Mouse (Mus musculus): Measurements from ENCODE around the gene R3hdml. TPM values are rescaled to one million over a fixed set of nuclear protein-coding genes. Genes with fewer than 3 reads are reported as not detected.
A peak's percentile ranks its signal among the peaks of the same experiment; 100 is the strongest.

Gene R3hdml
- polyA plus RNA-seq, 1 experiment from 2014 or later: 27.4 TPM

DNA sequence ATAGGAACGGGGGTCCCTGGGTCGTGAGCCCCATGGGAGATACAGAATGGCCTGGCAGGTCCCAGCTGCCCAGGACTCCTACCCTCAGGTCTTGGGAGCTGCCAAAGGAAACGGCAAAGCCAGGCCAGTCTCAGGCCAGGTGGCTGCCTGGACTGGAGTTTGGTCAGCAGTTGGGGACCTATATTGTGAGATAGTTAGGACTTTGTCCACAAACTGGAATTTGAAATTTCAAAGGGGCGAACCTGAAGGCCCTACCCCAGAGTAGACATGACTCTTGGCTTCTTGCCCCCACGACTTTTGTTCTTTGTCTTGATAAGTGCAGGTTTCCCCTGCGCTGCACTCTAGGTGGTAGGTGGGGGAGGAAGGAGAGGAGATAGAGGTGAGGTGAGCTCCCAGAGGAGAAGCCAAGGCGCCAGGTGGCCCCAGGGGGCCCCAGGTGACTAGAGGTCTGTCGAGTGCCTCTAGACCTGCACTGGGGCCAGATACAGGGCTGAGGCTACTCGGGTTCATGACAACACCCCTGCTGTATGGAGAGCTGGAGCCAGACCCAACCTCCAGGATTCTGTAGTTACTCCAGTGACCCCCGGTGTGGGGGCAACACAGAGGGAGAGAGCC, 49.6 kb downstream of the R3hdml start:
- H3K4me3 ChIP-seq (replicated peaks; ENCODE audit: low read depth, low read length): no peak overlapping the region
- H3K9ac ChIP-seq (ENCODE audit: low read depth, low read length): no peak overlapping the region
- no peak overlapping the region for H3K4me2 ChIP-seq (ENCODE audit: low read length)
- WGBS: 69% methylated on average over 10 of the region's 10 CpGs
- no peaks in the 10 kb centered on the region for H3K9me3 ChIP-seq (replicated peaks; ENCODE audit: low read length)
- no peak for ATAC-seq (replicated peaks; ENCODE audit: low FRiP score, low read depth)
- no peak for TF ChIP-seq CTCF (IDR thresholded peaks at IDR 0.05; ENCODE audit: low read depth)
- H3K27me3 ChIP-seq (ENCODE audit: insufficient read depth, low read length): no peaks in the 10 kb centered on the region
- no peaks in the 10 kb centered on the region for H3K36me3 ChIP-seq (ENCODE audit: insufficient read depth, low read length)
- no peak for DNase-seq (ENCODE audit: low spot score)
- peak overlapping the region; percentile 72 for H3K27ac ChIP-seq
- no peaks in the 10 kb centered on the region for H3K4me1 ChIP-seq (replicated peaks; ENCODE audit: insufficient read depth, low read length)

DNA sequence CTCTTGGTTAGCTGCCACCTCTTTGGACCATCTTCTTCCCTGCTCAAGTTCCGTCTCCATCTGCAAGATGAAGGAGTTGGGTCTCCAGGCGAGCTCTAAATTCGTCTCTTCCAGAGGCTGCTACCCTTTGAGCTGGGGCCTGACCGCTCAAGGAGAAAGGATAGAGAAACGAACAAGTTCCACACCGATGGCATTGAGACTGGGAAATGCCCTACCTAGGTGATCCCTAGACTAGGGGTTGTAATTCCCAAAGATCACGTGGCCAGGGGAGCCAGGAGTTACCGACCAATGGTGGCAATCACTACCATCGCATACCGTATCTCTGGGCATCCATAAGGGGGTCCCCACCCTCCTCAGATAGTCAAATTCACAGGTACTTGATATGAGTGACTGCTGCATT, 50.6 kb downstream of the R3hdml start:
- no peak for ATAC-seq (replicated peaks; ENCODE audit: low FRiP score, low read depth)
- WGBS: 69% methylated on average over 10 of the region's 10 CpGs

DNA sequence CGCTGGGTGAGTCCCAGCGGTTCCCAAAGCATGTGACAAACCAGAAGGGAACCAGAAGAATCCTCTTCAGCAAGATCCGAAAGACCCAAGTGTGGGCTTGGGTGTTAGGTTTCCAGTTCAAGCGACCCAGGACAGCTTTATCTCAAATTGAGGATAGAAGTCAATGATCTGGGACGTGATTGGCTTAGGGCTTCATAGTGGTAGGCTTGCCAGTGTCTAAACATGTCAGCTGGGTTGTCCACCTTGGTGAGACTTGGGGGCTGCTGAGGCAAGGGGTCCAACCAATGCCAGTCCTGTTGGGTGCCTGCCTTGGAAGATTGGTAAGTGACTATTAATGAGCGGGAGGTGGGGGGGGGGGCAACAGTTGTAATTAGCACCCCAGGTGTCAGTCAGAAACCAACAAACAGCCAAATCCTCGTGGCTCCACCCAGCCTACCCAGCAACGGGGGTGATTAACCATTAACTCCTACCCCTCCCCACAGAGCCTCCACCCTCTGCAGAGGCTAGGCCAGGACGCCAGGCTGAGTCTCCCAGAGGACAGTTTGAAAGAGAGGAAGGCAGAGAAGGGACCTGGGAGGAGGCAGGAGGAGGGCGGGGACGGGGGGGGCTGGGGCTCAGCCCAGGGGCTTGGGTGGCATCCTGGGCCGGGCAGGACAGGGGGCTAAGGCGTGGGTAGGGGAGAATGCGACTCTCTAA, 54.7 kb downstream of the R3hdml start:
- ATAC-seq (replicated peaks; ENCODE audit: low FRiP score, low read depth) (peak; percentile 76), DNase-seq (ENCODE audit: low spot score) (no peak)
- WGBS: 66% methylated on average over 14 of the region's 14 CpGs
- H3K27ac ChIP-seq: peak overlapping the region; percentile 65; the same call in 1 of the 2 replicates
- peak overlapping the region; percentile 13 for H3K4me3 ChIP-seq (replicated peaks; ENCODE audit: low read depth, low read length)
- no peaks in the 10 kb centered on the region for H3K27me3 ChIP-seq (ENCODE audit: insufficient read depth, low read length)
- H3K9ac ChIP-seq (ENCODE audit: low read depth, low read length): peak overlapping the region; percentile 51; the same call in 1 of the 2 replicates
- H3K9me3 ChIP-seq (replicated peaks; ENCODE audit: low read length): no peaks in the 10 kb centered on the region
- no peaks in the 10 kb centered on the region for H3K4me1 ChIP-seq (replicated peaks; ENCODE audit: insufficient read depth, low read length)
- TF ChIP-seq CTCF (IDR thresholded peaks at IDR 0.05; ENCODE audit: low read depth): no peak
- H3K4me2 ChIP-seq (ENCODE audit: low read length): peak overlapping the region; percentile 41
- H3K36me3 ChIP-seq (ENCODE audit: insufficient read depth, low read length): no peaks in the 10 kb centered on the region

More for the DNA sequence above, 50.6 kb downstream of the R3hdml start:
- H3K4me3 ChIP-seq (replicated peaks; ENCODE audit: low read depth, low read length): no peak overlapping the region
- no peak overlapping the region for H3K9ac ChIP-seq (ENCODE audit: low read depth, low read length)
- no peak overlapping the region for H3K4me2 ChIP-seq (ENCODE audit: low read length)
- TF ChIP-seq CTCF (IDR thresholded peaks at IDR 0.05; ENCODE audit: low read depth): no peak
- H3K27me3 ChIP-seq (ENCODE audit: insufficient read depth, low read length): no peaks in the 10 kb centered on the region
- no peaks in the 10 kb centered on the region for H3K36me3 ChIP-seq (ENCODE audit: insufficient read depth, low read length)
- H3K27ac ChIP-seq: no peak overlapping the region
- H3K9me3 ChIP-seq (replicated peaks; ENCODE audit: low read length): no peaks in the 10 kb centered on the region
- DNase-seq (ENCODE audit: low spot score): no peak
- H3K4me1 ChIP-seq (replicated peaks; ENCODE audit: insufficient read depth, low read length): no peaks in the 10 kb centered on the region

DNA sequence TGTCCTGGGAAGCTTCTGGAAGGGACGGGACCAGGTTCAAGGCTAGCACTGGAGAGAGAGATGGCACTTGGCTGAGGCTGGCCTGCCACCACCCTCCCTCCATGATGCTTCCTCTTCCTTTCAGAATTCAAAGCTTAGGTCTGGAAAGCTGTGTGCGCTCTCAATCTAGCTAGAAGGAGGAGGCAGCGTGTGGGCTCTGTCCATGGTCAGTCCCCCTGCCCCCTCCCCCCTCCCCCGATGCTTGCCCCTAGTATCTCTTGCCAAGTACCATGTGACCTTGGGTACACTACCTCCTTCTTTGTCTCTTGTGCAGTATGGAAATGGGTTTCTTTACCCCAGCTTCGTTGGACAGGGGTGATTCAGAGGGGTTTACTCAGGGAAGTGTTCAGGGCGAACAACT, 56.7 kb downstream of the R3hdml start:
- Histone ChIP-seq H3K4me3 (replicated peaks; ENCODE audit: low read depth, low read length) (peak overlapping the region; percentile 13; the same call in 1 of the 2 replicates), H3K36me3 (ENCODE audit: insufficient read depth, low read length) (no peaks in the 10 kb centered on the region), H3K27me3 (ENCODE audit: insufficient read depth, low read length) (no peaks in the 10 kb centered on the region), H3K9me3 (replicated peaks; ENCODE audit: low read length) (no peaks in the 10 kb centered on the region), H3K9ac (ENCODE audit: low read depth, low read length) (peak overlapping the region; percentile 51), H3K4me1 (replicated peaks; ENCODE audit: insufficient read depth, low read length) (no peaks in the 10 kb centered on the region), H3K27ac (peak overlapping the region; percentile 65), H3K4me2 (ENCODE audit: low read length) (peak overlapping the region; percentile 41)
- 64% methylated on average over 6 of the region's 6 CpGs for WGBS
- no peak for TF ChIP-seq CTCF (IDR thresholded peaks at IDR 0.05; ENCODE audit: low read depth)
- ATAC-seq (replicated peaks; ENCODE audit: low FRiP score, low read depth) (no peak), DNase-seq (ENCODE audit: low spot score) (no peak)

DNA sequence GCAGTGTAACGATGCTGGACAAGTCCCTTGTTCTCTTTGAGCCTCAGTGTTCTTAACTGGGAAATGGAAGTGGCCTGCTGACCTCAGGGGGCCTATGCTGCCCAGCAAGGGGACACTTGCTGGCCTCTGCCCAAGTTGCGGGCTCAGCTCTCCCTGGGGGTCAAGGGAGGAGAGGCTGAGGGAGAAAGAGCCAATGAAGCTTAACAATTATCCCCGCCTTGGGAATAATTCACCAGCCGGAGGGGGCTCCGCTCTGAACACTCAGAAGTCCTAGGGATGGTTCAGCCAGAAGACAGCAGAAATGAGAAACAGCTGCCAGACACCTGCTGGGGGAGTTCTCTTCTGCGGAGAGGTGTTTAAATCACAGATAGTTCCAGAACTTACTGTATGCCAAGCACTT, 57.7 kb downstream of the R3hdml start:
- DNase-seq (ENCODE audit: low spot score) (peak; percentile 18), ATAC-seq (replicated peaks; ENCODE audit: low FRiP score, low read depth) (peak; percentile 50)
- Histone ChIP-seq H3K4me2 (ENCODE audit: low read length) (peak overlapping the region; percentile 41), H3K4me3 (replicated peaks; ENCODE audit: low read depth, low read length) (no peak overlapping the region), H3K27me3 (ENCODE audit: insufficient read depth, low read length) (no peaks in the 10 kb centered on the region), H3K4me1 (replicated peaks; ENCODE audit: insufficient read depth, low read length) (no peaks in the 10 kb centered on the region), H3K36me3 (ENCODE audit: insufficient read depth, low read length) (no peaks in the 10 kb centered on the region), H3K9me3 (replicated peaks; ENCODE audit: low read length) (no peaks in the 10 kb centered on the region), H3K9ac (ENCODE audit: low read depth, low read length) (no peak overlapping the region), H3K27ac (0 out of 2 replicates have a peak overlapping the region, but pooled peaks have one; percentile 21)
- TF ChIP-seq CTCF (IDR thresholded peaks at IDR 0.05; ENCODE audit: low read depth): no peak
- WGBS: 26% methylated on average over 6 of the region's 6 CpGs

Other genes starting within 250 kb of the R3hdml start
- gene Jph2, start 94.3 kb upstream of the R3hdml start, polyA plus RNA-seq (2015; fragmentation: Nextera tagmentation; extraction: Ambion mirVana): 3.4 and 3.5 TPM in 2 replicates
- 74.9 and 78.2 TPM in 2 replicates for gene Oser1, start 67.6 kb upstream of the R3hdml start, polyA plus RNA-seq (2015; fragmentation: Nextera tagmentation; extraction: Ambion mirVana)
- gene Gdap1l1, start 53.8 kb upstream of the R3hdml start, polyA plus RNA-seq (2015; fragmentation: Nextera tagmentation; extraction: Ambion mirVana): 0.64 and 0.74 TPM in 2 replicates
- 10.3 and 10.4 TPM in 2 replicates for gene Fitm2, start 19.7 kb upstream of the R3hdml start, polyA plus RNA-seq (2015; fragmentation: Nextera tagmentation; extraction: Ambion mirVana)
- 21.6 and 24.3 TPM in 2 replicates for gene Hnf4a, start 14.5 kb downstream of the R3hdml start, polyA plus RNA-seq (2015; fragmentation: Nextera tagmentation; extraction: Ambion mirVana)
- gene Ttpal, start 110.0 kb downstream of the R3hdml start, polyA plus RNA-seq (2015; fragmentation: Nextera tagmentation; extraction: Ambion mirVana): 18.1 and 19.7 TPM in 2 replicates
- gene Serinc3, start 152.8 kb downstream of the R3hdml start, polyA plus RNA-seq (2015; fragmentation: Nextera tagmentation; extraction: Ambion mirVana): 66.6 and 72.5 TPM in 2 replicates
- 179 and 198 TPM in 2 replicates for gene Pkig, start 166.1 kb downstream of the R3hdml start, polyA plus RNA-seq (2015; fragmentation: Nextera tagmentation; extraction: Ambion mirVana)

Data from kidney, postnatal 0 days (tissue).